Mouse (Mus musculus): ENCODE results near the gene Cpa3. TPM values are rescaled to one million over a fixed set of nuclear protein-coding genes. Genes with fewer than 3 reads are reported as not detected.

Cpa3 gene
- polyA plus RNA-seq (2015; fragmentation: Nextera tagmentation; extraction: Ambion mirVana) = 3.9 and 4.9 TPM in 2 replicates

DNA sequence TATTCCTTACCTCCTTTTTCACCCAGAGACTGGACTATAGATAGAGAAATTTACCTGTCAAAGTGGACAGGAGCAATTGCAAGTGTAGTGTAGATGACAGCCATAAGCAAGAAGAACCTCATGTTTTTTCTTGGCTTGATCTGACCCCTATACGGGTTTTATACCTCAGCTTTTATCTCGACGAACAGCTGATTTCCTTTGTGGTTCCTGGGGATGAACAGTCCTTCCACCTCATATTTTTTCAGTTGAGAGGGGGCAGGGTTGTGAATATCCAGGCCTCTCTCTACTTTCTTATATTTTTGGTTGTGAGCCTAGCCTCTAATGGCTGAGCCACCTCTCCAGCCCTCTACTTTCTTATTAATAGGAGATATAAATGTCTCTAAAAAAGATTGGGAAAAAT is at the start of gene Cpa3:
TSS of gene Cpa3 (minus strand) at position 132 of the 400 bp plus-strand sequence.
- Histone ChIP-seq H3K27ac (no peak within 1 kb of the TSS), H3K27me3 (replicated peaks) (no peaks in the 10 kb centered on the region), H3K9ac (no peak within 1 kb of the TSS), H3K9me3 (no peaks in the 10 kb centered on the region), H3K4me3 (replicated peaks) (no peak within 1 kb of the TSS), H3K36me3 (no peaks in the 10 kb centered on the region), H3K4me1 (replicated peaks) (no peaks in the 10 kb centered on the region), H3K4me2 (replicated peaks) (no peak within 1 kb of the TSS)
- WGBS = 72% methylated on average over 3 of the region's 3 CpGs
- ATAC-seq = no peak

GRCm38 (mm10) chr3:20291370-20291769 is 49.4 kb upstream of the Cpa3 start:
- Histone ChIP-seq H3K27ac (no peak overlapping the region), H3K36me3 (no peaks in the 10 kb centered on the region), H3K4me3 (replicated peaks) (no peak overlapping the region), H3K4me2 (replicated peaks) (no peak overlapping the region), H3K4me1 (replicated peaks) (no peaks in the 10 kb centered on the region), H3K9me3 (no peaks in the 10 kb centered on the region), H3K9ac (no peak overlapping the region), H3K27me3 (replicated peaks) (no peaks in the 10 kb centered on the region)
- ATAC-seq = no peak

DNA sequence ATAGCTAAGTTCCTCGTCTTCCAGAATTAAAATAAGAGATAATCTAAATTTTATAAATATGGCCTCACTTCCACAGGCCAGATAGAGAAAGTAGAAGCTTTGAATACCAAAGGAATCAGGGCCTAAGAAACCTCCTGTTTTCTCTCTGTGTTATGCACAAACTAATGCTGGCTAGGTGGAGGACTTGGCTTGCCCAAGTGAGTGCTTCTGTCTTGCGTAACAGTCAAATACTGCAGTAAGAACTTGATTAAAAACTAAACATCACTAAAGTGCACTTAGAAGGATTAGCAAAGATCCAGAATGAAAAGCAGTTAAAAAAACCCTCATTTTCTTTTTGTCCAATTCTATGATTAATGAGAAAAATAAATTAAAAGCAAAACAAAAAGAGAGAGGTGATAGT is 46.8 kb upstream of the Cpa3 start:
- H3K9ac ChIP-seq = no peak overlapping the region
- H3K27me3 ChIP-seq (replicated peaks) = no peaks in the 10 kb centered on the region
- no peak overlapping the region for H3K27ac ChIP-seq
- WGBS = 51% methylated on average over 2 of the region's 2 CpGs
- no peak overlapping the region for H3K4me2 ChIP-seq (replicated peaks)
- no peak for ATAC-seq
- no peak overlapping the region for H3K4me3 ChIP-seq (replicated peaks)
- H3K9me3 ChIP-seq = no peaks in the 10 kb centered on the region
- no peaks in the 10 kb centered on the region for H3K36me3 ChIP-seq
- H3K4me1 ChIP-seq (replicated peaks) = no peaks in the 10 kb centered on the region

DNA sequence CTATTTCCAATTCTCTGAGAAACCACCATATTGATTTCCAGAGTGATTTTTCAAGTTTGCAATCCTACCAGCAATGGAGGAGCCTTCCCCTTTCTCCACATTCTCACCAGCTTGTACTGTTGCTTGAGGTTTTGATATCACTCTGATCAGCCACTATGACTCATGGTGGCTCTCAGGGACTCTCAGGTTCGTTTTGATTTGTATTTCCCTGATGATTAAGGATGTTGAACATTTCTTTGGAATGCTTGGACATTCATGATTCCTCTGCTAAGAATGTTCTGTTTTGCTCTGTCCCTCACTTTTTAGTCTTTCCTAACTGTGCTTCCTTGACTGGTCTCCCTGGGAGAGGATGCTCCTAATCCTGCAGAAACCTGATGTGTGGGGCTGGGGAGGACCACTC is 39.8 kb upstream of the Cpa3 start:
- Histone ChIP-seq H3K27ac (no peak overlapping the region), H3K36me3 (no peaks in the 10 kb centered on the region), H3K9me3 (no peaks in the 10 kb centered on the region), H3K27me3 (replicated peaks) (no peaks in the 10 kb centered on the region), H3K4me2 (replicated peaks) (no peak overlapping the region), H3K9ac (no peak overlapping the region), H3K4me1 (replicated peaks) (no peaks in the 10 kb centered on the region), H3K4me3 (replicated peaks) (no peak overlapping the region)
- WGBS = 68% methylated on average over 1 of the region's 1 CpGs
- no peak for ATAC-seq

DNA sequence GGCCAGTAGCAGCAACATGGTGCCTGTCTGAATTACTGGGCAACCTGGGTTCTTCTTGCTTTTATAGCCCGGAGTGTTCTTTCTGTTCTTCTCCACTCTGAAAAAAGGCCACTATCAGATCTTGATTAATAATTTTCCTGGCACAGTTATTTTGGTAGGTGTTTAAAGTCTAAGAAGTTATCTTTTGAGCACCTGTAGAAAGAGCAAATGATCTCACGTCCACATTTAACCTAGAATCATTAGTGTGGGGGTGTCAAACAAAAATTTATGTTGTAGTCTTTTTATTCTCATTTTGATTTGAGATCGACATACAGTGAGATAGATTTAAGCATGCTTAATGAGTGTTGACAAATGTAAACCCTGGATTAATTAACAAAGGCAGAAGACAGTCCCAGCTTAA is 33.7 kb upstream of the Cpa3 start, which contains the start of gene Cpb1:
TSS of gene Cpb1 (minus strand) at position 101 of the 400 bp plus-strand sequence.
- H3K4me1 ChIP-seq (replicated peaks) = no peaks in the 10 kb centered on the region
- H3K27ac ChIP-seq = no peak within 1 kb of the TSS
- no peaks in the 10 kb centered on the region for H3K27me3 ChIP-seq (replicated peaks)
- no peaks in the 10 kb centered on the region for H3K36me3 ChIP-seq
- H3K4me2 ChIP-seq (replicated peaks) = no peak within 1 kb of the TSS
- ATAC-seq = no peak
- H3K9me3 ChIP-seq = no peaks in the 10 kb centered on the region
- no peak within 1 kb of the TSS for H3K4me3 ChIP-seq (replicated peaks)
- WGBS = 88% methylated on average over 3 of the region's 3 CpGs
- H3K9ac ChIP-seq = no peak within 1 kb of the TSS

DNA sequence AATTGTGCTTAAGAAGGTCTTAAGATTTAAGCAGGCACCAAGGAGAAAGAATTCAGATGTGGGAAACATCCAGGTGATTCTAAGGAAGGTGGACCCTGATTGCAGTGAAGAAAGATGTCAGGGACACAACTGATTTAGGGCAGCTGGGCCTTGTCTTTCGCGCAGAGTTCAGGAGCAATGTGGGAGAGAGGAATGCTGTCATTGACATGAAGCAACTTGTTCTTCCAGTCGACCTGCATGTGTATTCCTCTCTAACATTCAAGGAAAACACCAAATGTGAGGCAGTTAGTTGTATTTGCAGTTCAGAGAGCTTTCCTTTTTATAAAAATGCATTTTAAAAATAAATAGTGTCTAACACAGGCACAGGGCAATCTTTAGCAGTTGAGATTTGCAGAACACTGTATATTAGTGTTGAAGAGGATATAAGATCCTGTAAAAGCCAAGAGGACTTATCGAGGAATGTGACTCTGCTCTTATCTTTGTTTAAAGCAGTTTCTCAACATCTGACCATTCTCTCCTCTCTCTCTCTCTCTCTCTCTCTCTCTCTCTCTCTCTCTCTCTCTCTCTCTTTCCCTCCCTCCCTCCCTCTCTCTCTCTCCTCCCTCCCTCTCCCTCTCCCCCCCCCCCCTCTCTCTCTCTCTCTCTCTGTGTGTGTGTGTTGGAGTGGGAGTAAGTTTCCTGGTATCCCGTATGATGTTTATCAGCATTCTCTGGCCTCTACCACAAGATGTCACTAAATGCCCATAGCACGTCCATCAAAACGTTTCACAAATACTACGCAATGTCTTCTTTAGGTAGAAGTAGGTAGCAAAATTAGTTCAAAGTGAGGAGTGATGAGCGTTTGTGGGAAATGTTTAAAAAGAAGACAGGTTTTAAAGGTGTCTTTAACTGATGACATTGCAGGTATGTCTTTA is 12.8 kb upstream of the Cpa3 start:
- ATAC-seq = no peak
- Histone ChIP-seq H3K27ac (no peak overlapping the region), H3K4me1 (replicated peaks) (no peaks in the 10 kb centered on the region), H3K36me3 (no peaks in the 10 kb centered on the region), H3K27me3 (replicated peaks) (no peaks in the 10 kb centered on the region), H3K9me3 (no peaks in the 10 kb centered on the region), H3K4me2 (replicated peaks) (no peak overlapping the region), H3K9ac (no peak overlapping the region), H3K4me3 (replicated peaks) (no peak overlapping the region)
- WGBS = 30% methylated on average over 9 of the region's 9 CpGs

- no peaks in the 10 kb centered on the region for H3K4me1 ChIP-seq (replicated peaks)
- ATAC-seq = no peak
- H3K4me3 ChIP-seq (replicated peaks) = no peak overlapping the region
- 76% methylated on average over 1 of the region's 1 CpGs for WGBS
- H3K36me3 ChIP-seq = no peaks in the 10 kb centered on the region
- no peaks in the 10 kb centered on the region for H3K9me3 ChIP-seq
- H3K27ac ChIP-seq = no peak overlapping the region
- H3K27me3 ChIP-seq (replicated peaks) = no peaks in the 10 kb centered on the region
- no peak overlapping the region for H3K4me2 ChIP-seq (replicated peaks)
- H3K9ac ChIP-seq = no peak overlapping the region
Observed at GRCm38 (mm10) chr3:20243913-20244312, 1.9 kb upstream of the Cpa3 start.

DNA sequence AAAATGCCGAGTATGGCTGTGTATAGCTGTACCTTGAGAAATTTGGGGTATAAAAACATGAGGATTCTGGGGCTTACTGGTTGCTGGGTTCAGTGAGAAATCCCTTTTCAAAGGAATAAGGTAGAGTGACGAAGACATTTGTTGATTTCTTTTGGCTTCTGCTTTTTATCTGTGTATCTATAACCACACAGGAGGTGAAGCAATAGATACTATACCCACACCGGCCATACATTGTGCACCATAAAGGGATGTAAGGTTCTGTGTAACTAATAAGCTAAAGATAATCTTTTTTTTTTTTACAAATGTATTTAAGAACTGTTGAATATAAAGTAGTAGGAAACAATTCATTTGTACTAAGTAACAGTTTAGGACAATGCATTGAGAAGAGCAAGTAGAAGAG is 2.2 kb downstream of the Cpa3 start:
- Histone ChIP-seq H3K9me3 (no peaks in the 10 kb centered on the region), H3K4me2 (replicated peaks) (no peak overlapping the region), H3K9ac (no peak overlapping the region), H3K4me1 (replicated peaks) (no peaks in the 10 kb centered on the region), H3K27me3 (replicated peaks) (no peaks in the 10 kb centered on the region), H3K4me3 (replicated peaks) (no peak overlapping the region), H3K36me3 (no peaks in the 10 kb centered on the region), H3K27ac (no peak overlapping the region)
- ATAC-seq = no peak
- WGBS = 83% methylated on average over 3 of the region's 3 CpGs

DNA sequence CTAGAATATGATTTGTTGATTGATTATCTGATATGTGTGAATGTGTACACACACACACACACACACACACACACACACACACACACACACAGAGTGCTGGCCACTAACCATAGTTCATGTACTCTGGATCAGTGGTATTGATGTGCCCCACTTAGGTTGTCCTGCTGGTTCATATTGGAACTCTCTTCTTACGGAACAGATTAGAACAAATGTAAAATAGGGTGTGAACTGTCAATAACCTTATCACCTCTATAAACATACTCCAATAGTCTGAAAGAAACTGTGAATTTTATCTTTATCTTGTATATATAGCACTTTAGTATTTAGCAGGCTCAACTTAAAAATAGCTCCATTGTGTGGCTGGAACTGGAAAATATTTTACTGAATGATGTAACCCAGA is 5.0 kb downstream of the Cpa3 start:
- no peak overlapping the region for H3K9ac ChIP-seq
- ATAC-seq = no peak; the same call in 1 of the 2 replicates
- WGBS = 24% methylated on average over 1 of the region's 1 CpGs

DNA sequence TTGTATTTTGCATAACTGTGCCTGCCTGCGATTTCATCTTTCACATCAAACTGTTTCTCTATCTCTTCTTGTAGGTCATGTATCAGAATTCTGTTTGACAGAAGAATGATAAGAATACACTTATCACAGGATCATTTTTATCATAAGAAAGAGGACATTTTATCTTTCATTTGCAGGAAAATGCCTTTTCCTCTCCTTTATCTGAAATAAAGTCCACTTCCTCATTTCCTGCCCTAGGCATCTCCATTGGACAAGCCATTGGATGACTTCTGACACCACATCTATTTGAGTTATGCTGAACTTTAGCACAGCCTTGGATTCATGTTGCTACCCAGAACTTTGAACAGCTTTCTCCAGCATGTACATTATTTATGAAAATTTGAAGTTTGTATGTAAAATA is 13.0 kb downstream of the Cpa3 start:
- Histone ChIP-seq H3K9me3 (no peaks in the 10 kb centered on the region), H3K4me2 (replicated peaks) (no peak overlapping the region), H3K9ac (no peak overlapping the region), H3K4me1 (replicated peaks) (no peaks in the 10 kb centered on the region), H3K36me3 (no peaks in the 10 kb centered on the region), H3K27ac (no peak overlapping the region), H3K4me3 (replicated peaks) (no peak overlapping the region), H3K27me3 (replicated peaks) (no peaks in the 10 kb centered on the region)
- WGBS = 75% methylated on average over 1 of the region's 1 CpGs
- ATAC-seq = no peak

More for the DNA sequence above, 5.0 kb downstream of the Cpa3 start:
- no peaks in the 10 kb centered on the region for H3K4me1 ChIP-seq (replicated peaks)
- H3K9me3 ChIP-seq = no peaks in the 10 kb centered on the region
- H3K27me3 ChIP-seq (replicated peaks) = no peaks in the 10 kb centered on the region
- H3K4me3 ChIP-seq (replicated peaks) = no peak overlapping the region
- no peak overlapping the region for H3K4me2 ChIP-seq (replicated peaks)
- H3K36me3 ChIP-seq = no peaks in the 10 kb centered on the region
- H3K27ac ChIP-seq = no peak overlapping the region

DNA sequence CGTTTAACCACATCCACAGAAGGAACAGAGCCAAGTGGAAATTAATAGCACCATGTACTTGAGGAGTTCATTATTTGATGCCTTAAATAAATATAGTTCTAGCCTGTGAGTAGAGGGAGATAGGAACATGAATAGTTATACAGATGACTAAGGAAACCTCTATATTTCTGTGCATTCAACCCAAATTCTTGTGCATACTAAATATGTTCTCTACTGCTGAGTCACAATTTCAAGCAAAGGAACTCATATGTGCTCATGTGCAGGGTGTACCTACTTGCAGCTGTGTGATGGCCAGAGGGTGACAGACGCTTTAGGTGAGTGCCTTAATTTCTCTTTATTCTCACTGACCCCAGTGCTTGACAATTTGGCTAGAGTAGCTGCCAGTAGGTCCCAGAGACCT is 16.6 kb downstream of the Cpa3 start:
- WGBS = 72% methylated on average over 2 of the region's 2 CpGs
- no peak overlapping the region for H3K9ac ChIP-seq
- H3K9me3 ChIP-seq = no peaks in the 10 kb centered on the region
- no peaks in the 10 kb centered on the region for H3K4me1 ChIP-seq (replicated peaks)
- no peak overlapping the region for H3K4me2 ChIP-seq (replicated peaks)
- no peaks in the 10 kb centered on the region for H3K27me3 ChIP-seq (replicated peaks)
- no peaks in the 10 kb centered on the region for H3K36me3 ChIP-seq
- no peak for ATAC-seq
- H3K27ac ChIP-seq = no peak overlapping the region
- no peak overlapping the region for H3K4me3 ChIP-seq (replicated peaks)

DNA sequence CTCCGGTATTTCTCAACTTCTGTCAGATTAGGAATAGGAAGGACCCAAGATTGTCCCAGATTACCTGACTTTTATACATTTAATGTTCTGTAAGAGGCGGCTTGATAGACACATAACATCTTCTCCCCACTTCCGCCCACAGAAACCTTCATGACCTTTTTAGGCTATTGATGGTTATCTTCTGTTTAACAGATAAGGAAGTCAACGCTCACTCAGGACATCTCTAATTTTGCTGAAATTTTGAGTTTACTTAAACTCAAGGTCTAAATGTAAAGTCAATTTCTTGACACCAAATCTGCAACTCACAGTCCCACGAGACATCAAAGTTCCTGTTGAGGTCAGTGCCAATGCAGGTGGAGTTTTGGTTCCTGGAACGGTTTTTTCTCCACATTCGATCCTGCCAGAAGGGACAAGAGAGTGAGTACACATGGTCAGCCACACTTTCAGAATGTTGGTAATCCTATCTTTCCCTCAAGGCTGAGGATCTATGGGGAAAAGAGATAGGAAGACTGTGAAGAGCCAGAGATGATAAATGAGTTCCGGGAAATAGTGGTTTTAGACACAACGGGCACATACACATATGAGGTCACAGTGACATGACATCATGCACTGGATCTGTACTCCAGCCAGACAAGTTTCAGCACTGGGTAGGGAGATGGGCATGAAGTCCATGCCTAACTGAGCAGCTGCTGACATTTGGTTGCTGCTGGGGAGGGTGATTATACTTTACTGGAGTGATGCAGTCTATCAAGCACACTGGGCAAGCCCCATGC is 18.9 kb downstream of the Cpa3 start:
- Histone ChIP-seq H3K4me2 (replicated peaks) (no peak overlapping the region), H3K27ac (no peak overlapping the region), H3K27me3 (replicated peaks) (no peaks in the 10 kb centered on the region), H3K4me1 (replicated peaks) (no peaks in the 10 kb centered on the region), H3K9me3 (no peaks in the 10 kb centered on the region), H3K4me3 (replicated peaks) (no peak overlapping the region), H3K9ac (no peak overlapping the region), H3K36me3 (no peaks in the 10 kb centered on the region)
- 80% methylated on average over 9 of the region's 9 CpGs for WGBS
- no peak for ATAC-seq

Measured in intestine, embryonic 15.5 days (tissue).